21 mouse cellular contexts compared by ENCODE assay signal in genomic region chr5:88642786-88643185, GRCm38 (mm10). TPM values are rescaled to one million over a fixed set of nuclear protein-coding genes. Genes with fewer than 3 reads are reported as not detected.
DNase-seq lines count a peak whose midpoint lies in the region; ATAC-seq and TF ChIP-seq lines count a peak whose summit lies in the region.
"Had no signal": no experiment of that assay in that cellular context is flagged by ENCODE, and none has a peak within 500 bp of the region (broad histone marks: within the 10 kb centered on the region; RNA-seq: fewer than 3 reads in every experiment).

No protein-coding gene starts in this region.

- peak; percentile 85 for ATAC-seq in liver, postnatal 0 days
- ATAC-seq in lung, postnatal 0 days: no peak
- ATAC-seq: CD4-positive, CD25-positive, alpha-beta regulatory T cell, adult 4 months; forebrain, embryonic 15.5 days; midbrain, embryonic 15.5 days; Patski had no signal

- no peak overlapping the region for H3K4me3 ChIP-seq in liver, postnatal 0 days (ENCODE audit: low read depth, low read length)
- H3K4me3 ChIP-seq in lung, postnatal 0 days (ENCODE audit: low read depth, low read length): no peak overlapping the region
- H3K4me3 ChIP-seq: embryonic facial prominence, embryonic 13.5 days; forebrain, embryonic 15.5 days; heart, embryonic 15.5 days; limb, embryonic 13.5 days; megakaryocyte, embryonic 14.5 days; midbrain, embryonic 15.5 days; myocyte had no signal

- no peak overlapping the region for H3K9ac ChIP-seq in liver, postnatal 0 days (replicated peaks)
- no peak overlapping the region for H3K9ac ChIP-seq in lung, postnatal 0 days (replicated peaks; ENCODE audit: low read depth)
- H3K9ac ChIP-seq: embryonic facial prominence, embryonic 13.5 days; forebrain, embryonic 15.5 days; heart, embryonic 15.5 days; limb, embryonic 13.5 days; midbrain, embryonic 15.5 days had no signal

- WGBS in liver, postnatal 0 days (ENCODE audit: insufficient replicate concordance): 53% methylated on average over 9 of the region's 9 CpGs
- 73% methylated on average over 9 of the region's 9 CpGs for WGBS in lung, postnatal 0 days

- H3K27ac ChIP-seq in liver, postnatal 0 days (ENCODE audit: low read depth): peak overlapping the region; percentile 55; the same call in 1 of the 2 replicates
- no peak overlapping the region for H3K27ac ChIP-seq in lung, postnatal 0 days (ENCODE audit: low read length)
- H3K27ac ChIP-seq: embryonic facial prominence, embryonic 13.5 days; forebrain, embryonic 15.5 days; heart, embryonic 15.5 days; limb, embryonic 13.5 days; midbrain, embryonic 15.5 days had no signal

- H3K27me3 ChIP-seq in liver, postnatal 0 days (ENCODE audit: insufficient read depth, low read length): no peaks in the 10 kb centered on the region
- H3K27me3 ChIP-seq in lung, postnatal 0 days (replicated peaks; ENCODE audit: insufficient read depth, low read length): no peaks in the 10 kb centered on the region
- H3K27me3 ChIP-seq: embryonic facial prominence, embryonic 13.5 days; forebrain, embryonic 15.5 days; heart, embryonic 15.5 days; limb, embryonic 13.5 days; megakaryocyte, embryonic 14.5 days; midbrain, embryonic 15.5 days; Patski had no signal

- no peak for TF ChIP-seq EP300 in liver, postnatal 0 days (IDR thresholded peaks at IDR 0.05; ENCODE audit: low read depth)
- no peak for TF ChIP-seq EP300 in lung, postnatal 0 days (IDR thresholded peaks at IDR 0.05)

- H3K9me3 ChIP-seq in liver, postnatal 0 days (ENCODE audit: low read length): no peaks in the 10 kb centered on the region
- no peaks in the 10 kb centered on the region for H3K9me3 ChIP-seq in lung, postnatal 0 days (ENCODE audit: low read length)
- H3K9me3 ChIP-seq: embryonic facial prominence, embryonic 13.5 days; forebrain, embryonic 15.5 days; heart, embryonic 15.5 days; limb, embryonic 13.5 days; megakaryocyte, embryonic 14.5 days; midbrain, embryonic 15.5 days had no signal

- TF ChIP-seq CTCF in liver, postnatal 0 days (IDR thresholded peaks at IDR 0.05; ENCODE audit: low read depth): no peak
- no peak for TF ChIP-seq CTCF in lung, postnatal 0 days (IDR thresholded peaks at IDR 0.05)

- H3K4me2 ChIP-seq in liver, postnatal 0 days (ENCODE audit: low read depth, low read length): no peak overlapping the region
- no peak overlapping the region for H3K4me2 ChIP-seq in lung, postnatal 0 days (replicated peaks; ENCODE audit: low read depth, low read length)
- H3K4me2 ChIP-seq: embryonic facial prominence, embryonic 13.5 days; forebrain, embryonic 15.5 days; heart, embryonic 15.5 days; limb, embryonic 13.5 days; midbrain, embryonic 15.5 days had no signal

- H3K4me1 ChIP-seq in liver, postnatal 0 days (ENCODE audit: insufficient read depth): no peaks in the 10 kb centered on the region; the same call in 1 of the 2 replicates
- no peaks in the 10 kb centered on the region for H3K4me1 ChIP-seq in lung, postnatal 0 days (ENCODE audit: insufficient read depth, low read depth, low read length)
- H3K4me1 ChIP-seq: embryonic facial prominence, embryonic 13.5 days; forebrain, embryonic 15.5 days; heart, embryonic 15.5 days; limb, embryonic 13.5 days; midbrain, embryonic 15.5 days had no signal

- H3K36me3 ChIP-seq in liver, postnatal 0 days (replicated peaks; ENCODE audit: insufficient read depth, low read length): peaks cover 42% of the 10 kb centered on the region
- H3K36me3 ChIP-seq in lung, postnatal 0 days (ENCODE audit: insufficient read depth, low read length): peaks cover 4% of the 10 kb centered on the region

- peak; percentile 78 for DNase-seq in adrenal gland, adult 2 months
- DNase-seq in adrenal gland, adult 8-10 months: no peak
- peak; percentile 39 to 46 for DNase-seq in kidney, postnatal 25 days
- DNase-seq in kidney, postnatal 10 days: no peak
- peak; percentile 62 to 73 for DNase-seq in adrenal gland, postnatal 36 days
- peak; percentile 57 for DNase-seq in liver, postnatal 0 days
- DNase-seq in thymus, adult 18-20 months: no peak
- DNase-seq in lung, postnatal 0 days (ENCODE audit: low spot score): no peak
- DNase-seq: cerebellum, adult 9-11 months; layer of hippocampus, postnatal 36 days; retina, postnatal 1 day; right cerebral cortex, postnatal 4 days had no signal

RNA-seq across cellular contexts. Expression of gene Grsf1, which starts 33.2 kb away (rescaled TPM):
- 100 to 1,000 TPM; 123 to 142 TPM for total RNA-seq in adrenal gland, adult 2 months (2021)
- 118 and 135 TPM in 2 replicates for polyA plus RNA-seq in adrenal gland, adult 2 months (2012; rRNA removed)
- total RNA-seq in adrenal gland, adult 8-10 months (2022): 100 to 1,000 TPM; 121 to 154 (median 133) TPM
- 100 to 1,000 TPM; 120 to 151 TPM for total RNA-seq in adrenal gland, postnatal 36 days (2021)
- 35.9 and 42.0 TPM in 2 replicates for polyA plus RNA-seq in liver, postnatal 0 days (2015; fragmentation: Nextera tagmentation; extraction: Ambion mirVana)
- 45.4 and 46.0 TPM in 2 replicates for polyA plus RNA-seq in lung, postnatal 0 days (2015; fragmentation: Nextera tagmentation; extraction: Ambion mirVana)

Comparison
In these comparisons a context has a peak if more than half of its experiments do, and no peak if none do; other contexts are left out.
1. DNase-seq: peak in adrenal gland, adult 2 months (single experiment), kidney, postnatal 25 days (2 of 2), adrenal gland, postnatal 36 days (2 of 2) and liver, postnatal 0 days (single experiment); none in adrenal gland, adult 8-10 months (single experiment), kidney, postnatal 10 days (single experiment), thymus, adult 18-20 months (0 of 2) and lung, postnatal 0 days (single experiment).